Mouse (Mus musculus) splenic B cell, adult 2 months (primary cell): ENCODE results near the gene Prr19.

Experiments used
- DNase-seq: peaks from one replicate; pipeline ENCODE4 v3.0.0-alpha.2; 2011; ENCODE audit warnings: low read depth, low spot score
- H3K27me3 ChIP-seq: 2 replicates; pipeline ENCODE4 v1.6.1; 2012; ENCODE audit warnings: mild to moderate bottlenecking, low read length, moderate library complexity, mixed read lengths; ENCODE audit not compliant: control insufficient read depth, poor library complexity, insufficient read depth, severe bottlenecking
- H3K36me3 ChIP-seq: 2 replicates; pipeline ENCODE4 v1.6.1; 2012; ENCODE audit warnings: mild to moderate bottlenecking, low read length, moderate library complexity, mixed read lengths; ENCODE audit not compliant: control insufficient read depth, poor library complexity, insufficient read depth, severe bottlenecking

The Prr19 gene

GRCm38 (mm10) chr7:25294960-25295722 is 6.1 kb upstream of the Prr19 start:
- Histone ChIP-seq H3K27me3 (no peaks in the 10 kb centered on the region), H3K36me3 (peaks cover 4% of the 10 kb centered on the region)
- DNase-seq: peak; percentile 68

DNA sequence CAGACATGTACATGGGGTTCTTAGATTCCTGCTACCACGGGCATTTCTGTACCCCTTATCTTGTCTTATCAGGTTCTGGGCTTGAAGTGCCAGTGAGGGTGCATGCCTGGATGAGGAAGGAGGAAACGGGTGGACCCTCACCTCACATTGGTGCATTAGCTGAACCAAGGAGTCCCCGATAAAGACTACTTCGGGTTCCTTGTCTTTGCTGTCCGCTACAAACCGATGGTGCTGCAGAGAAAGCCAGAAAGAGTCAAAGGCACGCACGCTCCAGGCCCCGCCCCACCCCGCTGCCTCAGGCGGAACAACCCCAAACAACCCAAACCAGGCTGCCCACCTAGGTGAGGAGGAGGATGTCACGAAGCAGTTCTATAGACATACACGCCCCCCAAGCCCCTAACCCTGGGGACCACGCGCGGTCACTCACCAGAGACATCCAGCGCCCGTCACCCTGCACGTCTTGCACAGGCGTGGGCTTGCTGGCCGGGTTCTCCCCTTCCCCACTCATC is 4.2 kb upstream of the Prr19 start:
- H3K36me3 ChIP-seq: no peaks in the 10 kb centered on the region
- no peaks in the 10 kb centered on the region for H3K27me3 ChIP-seq
- peak; percentile 48 for DNase-seq

DNA sequence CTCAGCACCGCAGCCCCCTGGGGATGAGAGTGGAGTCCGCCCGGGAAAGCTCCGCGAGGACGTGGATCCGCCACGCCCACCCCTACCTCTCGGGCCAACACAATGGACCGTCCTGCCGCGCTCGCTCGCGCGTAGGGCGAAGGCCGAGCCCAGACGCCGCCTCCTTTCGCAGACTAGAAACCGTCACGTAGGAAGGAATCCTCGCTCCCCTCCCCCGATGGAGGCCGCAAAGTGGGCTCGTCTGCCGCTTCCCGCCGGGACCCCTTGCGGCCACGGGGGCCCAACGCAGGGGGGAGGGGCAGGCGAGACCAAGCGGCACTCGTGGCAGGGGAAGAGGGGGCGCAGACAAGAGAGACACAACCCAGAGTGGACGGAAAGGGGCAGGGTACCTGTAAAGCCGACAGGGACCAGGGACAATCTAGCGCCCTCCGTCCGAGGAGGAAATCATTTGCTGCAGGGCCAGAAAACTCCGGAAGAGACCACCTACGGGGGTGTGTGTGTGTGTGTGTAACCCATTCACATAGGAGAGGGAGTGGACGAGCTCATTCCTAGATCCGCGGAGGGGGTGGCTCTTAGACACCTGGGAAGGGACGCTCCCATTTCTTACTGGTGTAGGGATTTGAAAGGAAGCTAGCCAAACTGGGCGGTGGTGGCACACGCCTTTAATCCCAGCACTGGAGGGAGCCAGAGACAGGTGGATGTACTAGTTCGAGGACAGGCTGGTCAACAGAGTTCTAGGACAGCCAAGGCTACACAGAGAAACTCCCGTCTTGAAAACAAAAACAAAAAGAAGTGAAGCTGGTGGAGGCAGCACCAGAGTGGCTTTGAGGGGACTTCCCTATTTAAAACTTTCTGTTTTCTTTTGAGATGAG is 3.5 kb upstream of the Prr19 start, which contains the start of gene Pafah1b3:
Pafah1b3 (minus strand) TSS at position 533 of the 872 bp plus-strand sequence.
- Histone ChIP-seq H3K36me3 (no peaks in the 10 kb centered on the region), H3K27me3 (no peaks in the 10 kb centered on the region)
- DNase-seq: peak; percentile 66

DNA sequence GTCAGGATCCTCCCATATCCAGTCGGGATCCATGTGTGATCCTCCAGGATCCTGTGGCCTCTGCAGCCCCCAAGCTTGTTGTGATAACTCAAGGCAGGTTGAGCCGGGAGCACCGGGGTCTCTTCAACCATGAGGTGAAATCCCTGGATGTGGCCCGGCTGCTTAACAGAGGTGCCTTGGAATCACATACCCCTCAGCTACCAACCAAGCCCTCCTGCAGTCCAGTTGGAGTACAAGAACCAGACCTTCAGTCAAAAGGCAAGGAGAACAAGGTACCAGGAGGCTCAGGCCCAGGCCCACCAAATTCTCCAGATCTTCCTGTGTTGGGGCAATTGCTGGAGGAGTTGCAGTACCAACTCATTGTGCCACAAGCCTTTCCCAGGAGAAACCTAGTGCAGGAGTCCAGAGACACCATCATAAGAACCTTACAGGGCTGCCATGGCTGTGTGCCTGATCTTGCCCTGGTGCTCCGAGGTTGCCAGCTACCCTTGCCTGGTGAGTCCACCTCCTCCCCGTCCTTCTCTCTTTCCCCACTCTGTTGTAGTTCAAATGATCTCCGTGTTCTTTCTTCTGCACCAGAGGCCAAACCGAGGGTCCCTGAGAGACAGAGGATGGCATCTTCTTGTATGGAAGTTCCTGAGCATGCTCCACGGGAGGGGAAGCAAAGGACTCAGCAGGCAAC is 1.9 kb downstream of the Prr19 start:
- Histone ChIP-seq H3K27me3 (no peaks in the 10 kb centered on the region), H3K36me3 (no peaks in the 10 kb centered on the region)
- DNase-seq: no peak

- Histone ChIP-seq H3K36me3 (no peaks in the 10 kb centered on the region), H3K27me3 (no peaks in the 10 kb centered on the region)
- no peak for DNase-seq
These were observed 2.4 kb downstream of the Prr19 start for GRCm38 (mm10) chr7:25303685-25304006.

- Histone ChIP-seq H3K36me3 (no peaks in the 10 kb centered on the region), H3K27me3 (no peaks in the 10 kb centered on the region)
- no peak for DNase-seq
These were observed 4.3 kb downstream of the Prr19 start for GRCm38 (mm10) chr7:25305481-25305880.

DNA sequence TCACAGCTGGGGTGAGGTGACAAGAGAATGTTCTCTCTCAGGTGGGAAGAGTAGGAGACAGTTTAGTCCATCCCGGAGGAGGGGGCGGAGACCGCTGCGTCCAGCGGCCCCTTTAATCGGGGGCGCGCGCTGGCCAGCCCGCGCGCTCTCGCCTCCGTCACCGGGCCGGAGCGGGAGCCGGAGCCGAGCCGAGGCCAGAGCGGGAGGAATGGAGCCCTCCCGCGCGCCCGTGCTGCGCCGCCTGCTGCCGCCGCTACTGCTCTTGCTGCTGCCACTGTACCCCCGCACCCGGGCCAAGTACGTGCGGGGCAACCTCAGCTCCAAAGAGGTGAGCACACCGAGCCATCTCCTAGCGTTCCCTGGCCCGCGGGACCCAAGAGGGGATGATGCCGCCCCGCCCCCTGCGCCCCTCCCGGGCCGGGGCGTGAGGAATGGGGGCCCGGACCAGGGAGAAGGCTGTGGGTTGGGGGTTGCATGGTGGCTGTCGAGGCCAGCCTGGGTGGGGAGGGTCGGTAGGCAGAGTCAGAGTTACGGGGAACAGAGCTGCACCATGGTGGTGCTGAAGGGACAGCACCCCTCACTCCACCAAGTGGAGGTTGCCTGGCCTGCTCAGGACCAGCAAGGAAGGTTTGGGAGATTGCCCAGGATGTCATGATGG is 4.9 kb downstream of the Prr19 start, which contains the start of gene Tmem145:
Tmem145 (plus strand) TSS at position 151 of the 658 bp plus-strand sequence.
- peak; percentile 66 for DNase-seq
- no peaks in the 10 kb centered on the region for H3K36me3 ChIP-seq
- no peaks in the 10 kb centered on the region for H3K27me3 ChIP-seq

- no peak for DNase-seq
- no peaks in the 10 kb centered on the region for H3K27me3 ChIP-seq
These were observed 5.4 kb downstream of the Prr19 start for GRCm38 (mm10) chr7:25306614-25306996.

GRCm38 (mm10) chr7:25308702-25309318 is 7.6 kb downstream of the Prr19 start:
- no peaks in the 10 kb centered on the region for H3K27me3 ChIP-seq
- DNase-seq: no peak
- H3K36me3 ChIP-seq: no peaks in the 10 kb centered on the region

More at GRCm38 (mm10) chr7:25306614-25306996, 5.4 kb downstream of the Prr19 start:
- no peaks in the 10 kb centered on the region for H3K36me3 ChIP-seq

- Histone ChIP-seq H3K27me3 (no peaks in the 10 kb centered on the region), H3K36me3 (no peaks in the 10 kb centered on the region)
- DNase-seq: no peak
These were observed 8.2 kb downstream of the Prr19 start for GRCm38 (mm10) chr7:25309425-25309824.

DNA sequence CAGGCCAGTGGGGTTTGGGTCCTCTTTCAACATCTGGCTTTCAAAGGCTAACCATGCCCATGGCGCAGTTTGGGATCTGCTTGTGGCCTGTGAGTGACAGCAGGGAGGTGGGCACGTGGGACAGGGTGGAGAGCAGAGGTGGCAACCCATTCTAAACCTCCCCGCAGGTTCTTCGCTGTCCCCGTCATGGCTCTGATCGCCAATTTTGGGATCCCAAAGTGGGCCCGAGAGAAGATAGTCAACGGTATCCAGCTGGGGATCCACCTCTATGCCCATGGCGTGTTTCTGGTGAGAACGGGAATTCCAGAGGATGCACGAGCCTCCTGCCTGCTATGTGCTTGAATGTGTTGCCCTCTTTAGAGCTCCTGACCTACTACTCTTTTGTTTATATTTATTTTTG is 10.0 kb downstream of the Prr19 start:
- no peak for DNase-seq
- Histone ChIP-seq H3K27me3 (peaks cover 5% of the 10 kb centered on the region), H3K36me3 (no peaks in the 10 kb centered on the region)

- no peak for DNase-seq
- H3K27me3 ChIP-seq: peaks cover 5% of the 10 kb centered on the region
- H3K36me3 ChIP-seq: no peaks in the 10 kb centered on the region
These were observed 12.1 kb downstream of the Prr19 start for GRCm38 (mm10) chr7:25313325-25313724.

- DNase-seq: peak; percentile 50
- peaks cover 5% of the 10 kb centered on the region for H3K27me3 ChIP-seq
These were observed 13.5 kb downstream of the Prr19 start for GRCm38 (mm10) chr7:25314606-25315305.

More at GRCm38 (mm10) chr7:25314606-25315305, 13.5 kb downstream of the Prr19 start:
- no peaks in the 10 kb centered on the region for H3K36me3 ChIP-seq
